Mouse (Mus musculus) lung, postnatal 4 days (tissue): ENCODE results near the gene Stk25.
A peak's percentile ranks its signal among the peaks of the same experiment; 100 is the strongest.

Experiments
- DNase-seq, 2 experiments: peaks; one replicate each; pipeline ENCODE4 v3.0.0; 2021

The Stk25 gene

GRCm38 (mm10) chr1:93668791-93669548 is 10.5 kb upstream of the Stk25 start:
- DNase-seq = peak; percentile 91 to 94

DNA sequence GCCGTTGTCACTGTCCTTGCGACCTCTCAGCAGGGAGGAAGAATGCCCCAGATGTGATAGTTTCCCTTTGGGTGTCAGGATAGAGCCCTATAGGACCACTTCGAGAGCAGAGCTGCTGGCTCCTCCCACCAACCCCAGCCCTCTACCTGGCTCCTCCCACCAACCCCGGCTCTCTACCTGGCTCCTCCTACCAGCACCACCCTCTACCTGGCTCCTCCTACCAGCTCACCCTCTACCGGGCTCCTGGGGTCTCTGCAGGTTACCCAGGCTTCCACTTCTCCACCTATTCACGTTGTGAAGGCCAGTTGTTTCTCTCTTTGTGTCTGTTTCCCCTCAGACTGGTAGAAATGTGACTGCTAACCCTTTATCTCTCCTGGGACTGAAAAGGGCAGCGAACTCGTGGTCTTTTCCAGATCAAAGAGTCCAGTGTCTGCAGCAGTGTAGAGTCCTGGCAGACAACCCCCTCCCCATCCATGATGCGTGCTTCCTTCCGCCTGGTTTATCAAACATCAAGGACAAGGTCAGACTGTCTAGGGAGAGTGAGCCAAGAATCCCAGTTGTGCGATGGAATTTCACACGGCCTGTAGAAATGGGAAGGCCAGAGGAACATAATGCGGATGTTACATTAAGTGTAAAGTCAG is 9.4 kb upstream of the Stk25 start:
- peak in 1 of 2 experiments; percentile 49 for DNase-seq

DNA sequence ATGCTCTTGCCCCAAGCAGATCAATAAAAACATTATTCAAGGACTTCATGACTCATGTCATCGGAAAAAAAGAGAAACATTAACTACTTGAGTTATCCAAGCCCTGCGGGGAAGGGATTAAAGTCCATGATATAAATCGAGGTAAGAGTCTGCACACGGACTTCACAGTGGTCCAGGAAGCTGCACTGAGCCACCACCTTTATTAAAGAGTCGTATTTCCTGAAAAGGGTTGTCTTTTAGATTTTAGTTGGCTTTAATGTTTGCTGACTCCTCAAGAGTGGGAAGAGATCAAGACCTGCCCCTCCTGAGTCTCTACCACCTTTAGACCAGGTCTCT is 1.5 kb downstream of the Stk25 start:
- no peak for DNase-seq

- DNase-seq = no peak
These were observed 2.0 kb downstream of the Stk25 start for GRCm38 (mm10) chr1:93656325-93657024.

DNA sequence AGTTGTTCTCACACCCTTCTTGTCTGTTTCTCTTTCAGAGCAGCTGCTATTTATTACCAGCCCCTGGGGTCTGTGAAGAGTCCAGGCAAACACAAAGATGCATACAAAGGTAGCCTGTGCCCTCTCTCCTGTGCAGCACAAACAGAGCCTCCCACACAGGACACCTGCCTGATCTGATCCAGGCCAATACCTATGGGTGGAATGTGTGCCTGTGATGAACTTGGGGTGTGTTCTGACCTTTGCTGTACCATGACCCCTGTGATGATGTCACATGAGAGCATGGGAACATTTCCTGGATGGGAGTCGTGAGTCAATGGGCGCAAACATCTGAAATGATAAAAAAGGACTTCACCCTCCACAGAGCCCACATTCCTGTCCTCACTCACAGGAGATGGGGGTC is 3.7 kb downstream of the Stk25 start:
- DNase-seq = no peak

DNA sequence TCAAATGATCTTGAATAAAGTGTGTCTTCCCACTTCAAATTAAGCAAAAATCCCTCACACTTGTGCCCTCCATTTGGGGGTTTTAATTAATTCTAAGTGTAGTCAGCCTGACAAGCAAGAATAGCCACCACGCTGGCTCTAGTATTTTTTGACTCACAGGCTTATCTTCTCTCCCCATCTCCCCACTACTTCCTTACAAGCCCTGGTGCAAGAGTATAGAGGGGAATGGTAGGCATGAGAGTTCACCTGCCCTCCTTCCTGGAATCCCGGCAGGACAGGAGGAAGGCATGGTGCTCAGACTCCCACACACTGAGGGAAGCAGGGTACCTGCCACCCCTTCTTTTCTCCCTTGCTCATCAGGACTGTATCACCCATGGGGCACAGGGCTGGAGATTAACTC is 4.2 kb downstream of the Stk25 start:
- no peak for DNase-seq

GRCm38 (mm10) chr1:93649604-93650172 is 8.8 kb downstream of the Stk25 start:
- DNase-seq = no peak

- DNase-seq = no peak
These were observed 15.8 kb downstream of the Stk25 start for GRCm38 (mm10) chr1:93642692-93643091.

DNA sequence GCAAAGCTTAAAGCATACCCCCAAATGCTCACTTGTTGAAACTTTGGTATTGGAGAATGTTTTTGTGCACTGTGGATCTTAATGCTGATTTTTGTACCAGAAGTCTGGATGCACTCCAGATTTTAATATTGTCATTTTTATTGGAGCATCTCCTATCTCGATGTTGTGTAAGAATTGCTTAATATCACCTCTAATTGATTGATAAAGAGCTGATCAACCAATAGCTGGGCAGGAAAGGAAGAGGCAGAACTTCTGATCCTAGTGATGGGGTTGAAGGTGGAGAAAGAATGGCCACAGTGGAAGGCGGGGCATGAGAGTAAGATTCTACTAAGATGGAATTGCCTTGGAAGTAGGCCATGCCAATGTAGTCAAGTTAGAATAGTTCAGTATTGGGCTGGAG is 16.5 kb downstream of the Stk25 start:
- no peak for DNase-seq

DNA sequence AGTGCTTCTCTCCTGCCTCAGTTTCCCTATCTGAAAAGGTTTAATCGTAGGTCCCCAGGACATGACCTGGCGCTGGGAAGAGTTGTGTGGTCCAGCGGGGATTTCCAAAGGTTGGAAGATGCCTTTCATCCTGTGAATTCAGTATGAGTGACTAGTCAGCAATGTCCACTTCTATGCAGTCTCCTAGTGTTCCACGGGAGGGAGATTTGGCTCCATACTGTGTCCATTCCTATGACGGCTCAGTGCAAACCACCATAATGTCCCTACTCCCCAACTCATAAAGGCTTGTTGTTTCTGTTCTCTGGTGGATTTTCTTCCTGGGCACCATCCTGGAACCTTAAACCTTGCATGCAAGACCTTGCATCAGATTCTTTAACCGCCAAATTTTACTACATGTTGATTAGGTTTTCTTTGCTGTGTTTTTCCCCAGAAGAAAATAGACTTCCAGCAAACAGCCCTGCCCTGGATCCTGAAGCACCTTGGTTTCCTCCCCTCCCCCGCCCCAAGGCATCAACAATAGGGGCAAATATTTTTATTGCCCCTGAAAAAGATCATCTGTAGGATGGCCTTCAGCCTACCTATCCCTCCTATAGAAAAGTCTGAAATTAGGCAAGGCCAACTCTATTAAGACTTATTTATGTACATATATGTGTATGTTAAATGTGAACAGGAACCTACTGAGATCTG is 22.1 kb downstream of the Stk25 start:
- DNase-seq = no peak

DNA sequence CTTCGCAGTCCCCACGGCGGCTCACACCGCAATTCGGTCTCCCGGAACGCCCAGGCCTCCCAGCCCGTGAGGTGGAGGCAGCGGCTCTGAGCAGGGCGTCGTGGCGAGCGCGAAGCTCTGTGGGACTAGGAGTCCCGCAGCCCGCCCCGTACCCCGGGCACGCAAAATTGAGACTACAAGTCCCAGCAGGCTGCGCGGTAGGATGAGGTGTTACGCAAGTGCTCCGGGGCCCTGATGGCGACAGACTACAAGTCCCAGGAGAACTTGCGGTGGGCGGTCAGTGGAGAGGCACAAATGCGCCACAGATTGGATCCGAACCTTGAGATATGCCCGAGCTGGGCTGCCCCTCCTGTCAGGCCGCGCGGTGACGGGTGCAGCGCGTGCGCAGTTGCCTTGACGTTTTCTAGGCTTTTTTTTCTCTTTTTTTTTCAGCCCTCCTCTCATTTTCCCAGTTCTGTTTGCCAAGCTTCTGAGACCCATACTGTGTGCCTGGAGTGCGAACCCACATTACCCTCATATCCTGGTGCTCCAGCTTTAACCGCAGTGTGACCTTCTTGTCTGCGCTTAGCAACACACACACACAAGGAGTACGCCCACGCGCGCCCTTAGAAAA is 22.8 kb downstream of the Stk25 start:
- peak; percentile 99 for DNase-seq

- peak; percentile 74 to 84 for DNase-seq
These were observed 23.3 kb downstream of the Stk25 start for GRCm38 (mm10) chr1:93635091-93635579.

- DNase-seq = peak; percentile 63 to 80
These were observed 24.0 kb downstream of the Stk25 start for GRCm38 (mm10) chr1:93634481-93634891.

DNA sequence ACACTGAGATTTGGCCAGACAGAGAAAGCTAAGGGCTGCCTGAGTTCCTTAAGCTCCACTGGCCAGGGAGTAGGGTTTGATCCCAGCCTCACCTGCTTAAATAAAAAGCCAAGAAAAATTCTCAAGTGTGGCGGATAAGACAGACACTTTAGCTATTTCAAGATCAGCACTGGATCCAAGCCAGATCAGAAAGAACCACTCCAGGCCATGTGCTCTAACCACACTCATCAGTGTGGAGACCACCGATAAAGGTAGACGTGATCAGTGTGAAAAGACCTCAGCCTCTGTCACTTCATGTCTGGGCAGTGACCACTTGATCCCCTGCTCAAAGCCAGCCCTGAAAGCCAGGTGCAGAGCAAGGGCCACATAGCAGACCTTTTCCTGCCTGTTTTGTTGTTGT is 25.7 kb downstream of the Stk25 start:
- DNase-seq = no peak

GRCm38 (mm10) chr1:93630796-93631195 is 27.7 kb downstream of the Stk25 start:
- no peak for DNase-seq

DNA sequence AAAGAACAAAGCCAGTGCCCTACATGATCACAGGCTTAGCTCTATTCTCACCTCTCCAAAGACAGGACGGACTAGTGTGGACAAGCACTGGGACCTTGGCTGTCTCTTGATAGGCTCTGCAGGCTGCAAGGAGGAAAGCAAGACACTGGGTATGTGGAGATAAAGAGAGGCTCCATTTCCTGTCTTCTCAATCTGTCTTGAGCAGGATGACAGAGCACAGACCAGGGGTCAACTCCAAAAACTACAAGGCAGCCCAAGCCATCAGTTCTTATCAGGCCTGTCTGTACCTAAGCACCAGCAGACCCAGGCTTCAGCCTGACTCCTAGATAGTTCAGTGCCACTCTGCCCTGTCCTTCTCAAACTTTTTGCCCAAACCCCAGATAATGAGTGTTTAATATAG is 34.0 kb downstream of the Stk25 start:
- DNase-seq = no peak

- DNase-seq = no peak
These were observed 39.5 kb downstream of the Stk25 start for GRCm38 (mm10) chr1:93618948-93619347.

- DNase-seq = no peak
These were observed 40.3 kb downstream of the Stk25 start for GRCm38 (mm10) chr1:93618059-93618748.

- no peak for DNase-seq
These were observed 48.7 kb downstream of the Stk25 start for GRCm38 (mm10) chr1:93609762-93610161.

- no peak for DNase-seq
These were observed 49.7 kb downstream of the Stk25 start for GRCm38 (mm10) chr1:93608696-93609245.
